Mouse (Mus musculus) layer of hippocampus, adult 18-20 months (tissue): ENCODE results near the gene Slc30a7. TPM values are rescaled to one million over a fixed set of nuclear protein-coding genes. Genes with fewer than 3 reads are reported as not detected.

Source experiments
- DNase-seq, 2 experiments: peaks; one replicate each; pipeline ENCODE4 v3.0.0; 2022; ENCODE audit warnings: low spot score in 2 of 2
- microRNA-seq, 2 experiments: library from miRNA; unstranded; fragments of <30 nt; microRNA quantifications; one replicate each; pipeline ENCODE4 v1.2.0; 2021
- total RNA-seq, 2 experiments: library from RNA; stranded (reverse); gene quantifications; 2 replicates each; pipeline ENCODE4 v1.2.3; 2021

The Slc30a7 gene
- total RNA-seq, 2 experiments from 2014 or later: 23.1 to 26.8 TPM

DNA sequence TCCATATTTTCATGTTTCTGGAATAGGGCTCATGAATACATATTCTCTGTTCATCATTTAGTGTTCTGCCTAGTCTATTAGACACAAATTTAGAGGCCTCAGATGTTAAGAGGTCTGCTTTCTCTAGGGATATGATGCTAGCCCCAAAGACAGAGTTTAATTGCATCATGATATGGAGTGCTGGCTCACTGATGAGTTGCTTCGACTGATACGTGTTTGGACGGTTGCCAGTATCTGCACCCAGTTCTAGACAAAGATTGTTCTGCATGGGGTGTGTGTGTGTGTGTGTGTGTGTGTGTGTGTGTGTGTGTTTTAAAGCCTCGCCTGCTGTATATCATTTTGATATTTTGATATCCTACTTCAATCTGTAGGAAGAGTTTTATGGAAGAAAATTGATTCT is 114.9 kb downstream of the Slc30a7 start:
- no peak for DNase-seq

Small RNA genes lying within 50 kb of the gene (microRNA-seq; reads per million reads assigned to microRNA genes)
- 0 reads per million in 2 experiments for gene Mir669n

Other genes starting within 250 kb of the Slc30a7 start
- gene Dph5, start 119.6 kb downstream of the Slc30a7 start, total RNA-seq: 10 to 100 TPM; 11.1 to 13.4 TPM
- gene Extl2, start 56 bp upstream of the Slc30a7 start, total RNA-seq: 10 to 100 TPM; 66.3 to 67.0 TPM
- 10 to 100 TPM; 15.4 to 19.3 TPM for gene Vcam1, start 122.3 kb upstream of the Slc30a7 start, total RNA-seq
- 1 to 10 TPM; 2.0 to 3.2 TPM for gene Gpr88, start 246.1 kb upstream of the Slc30a7 start, total RNA-seq